Mouse (Mus musculus): ENCODE measurements around the gene Bsg. TPM values are rescaled to one million over a fixed set of nuclear protein-coding genes. Genes with fewer than 3 reads are reported as not detected.

Bsg gene
- polyA plus RNA-seq, 1 experiment from 2014 or later = 591 TPM

DNA sequence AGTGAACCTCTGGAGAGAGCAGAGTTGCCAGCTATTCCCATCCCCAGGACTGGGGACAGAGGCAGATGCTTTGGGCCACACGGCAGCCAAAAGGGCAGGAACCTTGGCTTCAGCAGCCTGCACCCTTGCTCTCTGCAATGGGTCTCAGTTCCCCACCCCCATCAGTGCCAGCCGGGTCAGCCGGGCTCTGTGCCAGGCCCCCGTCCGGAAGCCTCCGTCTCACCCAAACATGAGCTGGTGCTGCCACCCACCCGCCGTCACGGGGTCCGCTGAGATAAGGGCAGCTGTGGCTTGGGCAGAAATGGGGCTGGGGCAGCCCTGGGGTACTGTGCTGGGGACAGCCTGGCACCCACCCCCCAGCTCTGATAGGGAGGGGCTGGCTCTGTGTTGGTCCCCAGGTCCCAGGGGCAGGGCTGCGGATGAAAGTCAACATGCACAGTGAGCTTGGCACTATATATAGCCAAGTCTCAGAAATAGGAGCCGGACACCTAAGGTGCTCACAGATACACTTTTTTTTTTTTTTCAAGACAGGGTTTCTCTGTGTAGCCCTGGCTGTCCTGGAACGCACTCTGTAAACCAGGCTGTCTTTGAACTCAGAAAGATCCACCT lies 25.2 kb downstream of the Bsg start:
- Histone ChIP-seq H3K36me3 (replicated peaks) (peaks cover 19% of the 10 kb centered on the region), H3K27me3 (replicated peaks; ENCODE audit: low read depth, poor library complexity, severe bottlenecking) (peaks cover 3% of the 10 kb centered on the region; the same call in 1 of the 2 replicates), H3K4me3 (no peak overlapping the region), H3K9me3 (no peaks in the 10 kb centered on the region; the same call in 1 of the 2 replicates), H3K4me1 (0 out of 2 replicates have a peak, but pooled peaks cover 3% of the 10 kb centered on the region), H3K27ac (replicated peaks) (no peak overlapping the region)
- no peak for DNase-seq (ENCODE audit: low spot score)
- WGBS = 89% methylated on average over 13 of the region's 13 CpGs

- Histone ChIP-seq H3K27me3 (replicated peaks; ENCODE audit: low read depth, poor library complexity, severe bottlenecking) (peaks cover 30% of the 10 kb centered on the region), H3K27ac (replicated peaks) (no peak overlapping the region), H3K36me3 (replicated peaks) (peaks cover 49% of the 10 kb centered on the region), H3K9me3 (peaks cover 24% of the 10 kb centered on the region; the same call in 1 of the 2 replicates), H3K4me1 (peaks cover 10% of the 10 kb centered on the region), H3K4me3 (no peak overlapping the region; the same call in 1 of the 2 replicates)
- WGBS = 97% methylated on average over 1 of the region's 1 CpGs
- DNase-seq (ENCODE audit: low spot score) = no peak
Observed at GRCm38 (mm10) chr10:79732500-79732899, 28.2 kb downstream of the Bsg start.

DNA sequence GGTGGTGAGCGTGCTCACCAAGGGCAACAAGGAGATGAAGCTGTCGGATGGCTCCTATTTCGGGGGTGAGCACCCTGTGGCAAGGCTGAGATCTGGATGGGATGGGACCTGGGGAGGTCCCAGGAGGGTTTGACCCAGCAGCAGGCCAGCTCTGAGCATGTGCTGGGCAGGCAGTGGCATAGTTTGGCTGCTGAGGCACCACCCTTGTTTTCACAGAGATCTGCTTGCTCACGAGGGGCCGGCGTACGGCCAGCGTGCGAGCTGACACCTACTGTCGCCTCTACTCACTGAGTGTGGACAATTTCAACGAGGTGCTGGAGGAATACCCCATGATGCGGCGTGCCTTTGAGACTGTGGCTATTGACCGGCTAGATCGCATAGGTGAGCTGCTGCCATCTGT lies 29.6 kb downstream of the Bsg start:
- Histone ChIP-seq H3K4me3 (no peak overlapping the region), H3K36me3 (replicated peaks) (peaks cover 63% of the 10 kb centered on the region)

DNA sequence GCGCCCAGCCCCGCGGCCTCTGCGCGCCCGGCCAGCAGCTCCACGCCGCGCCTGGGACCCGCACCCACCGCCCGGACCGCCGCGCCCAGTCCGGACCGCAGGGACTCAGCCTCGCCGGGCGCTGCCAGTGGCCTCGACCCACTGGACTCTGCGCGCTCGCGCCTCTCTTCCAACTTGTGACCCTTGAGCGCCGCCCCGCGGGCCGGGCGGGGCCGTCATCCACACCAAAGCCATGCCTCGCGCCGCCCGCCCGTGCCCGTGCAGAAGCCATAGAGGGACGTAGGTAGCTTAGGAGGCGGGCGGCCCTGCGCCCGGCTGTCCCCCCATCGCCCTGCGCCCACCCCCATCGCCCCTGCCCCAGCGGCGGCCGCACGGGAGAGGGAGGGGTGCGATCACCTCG lies 31.1 kb downstream of the Bsg start:
- Histone ChIP-seq H3K4me1 (peaks cover 10% of the 10 kb centered on the region), H3K27ac (replicated peaks) (no peak overlapping the region), H3K4me3 (peak overlapping the region; percentile 33), H3K36me3 (replicated peaks) (peaks cover 78% of the 10 kb centered on the region), H3K9me3 (peaks cover 53% of the 10 kb centered on the region), H3K27me3 (replicated peaks; ENCODE audit: low read depth, poor library complexity, severe bottlenecking) (peaks cover 30% of the 10 kb centered on the region)
- 38% methylated on average over 52 of the region's 52 CpGs for WGBS
- no peak for DNase-seq (ENCODE audit: low spot score)

More for the DNA sequence above, 29.6 kb downstream of the Bsg start:
- Histone ChIP-seq H3K4me1 (peaks cover 10% of the 10 kb centered on the region), H3K27ac (replicated peaks) (no peak overlapping the region), H3K9me3 (peaks cover 38% of the 10 kb centered on the region), H3K27me3 (replicated peaks; ENCODE audit: low read depth, poor library complexity, severe bottlenecking) (peaks cover 30% of the 10 kb centered on the region)
- no peak for DNase-seq (ENCODE audit: low spot score)
- 95% methylated on average over 15 of the region's 15 CpGs for WGBS

DNA sequence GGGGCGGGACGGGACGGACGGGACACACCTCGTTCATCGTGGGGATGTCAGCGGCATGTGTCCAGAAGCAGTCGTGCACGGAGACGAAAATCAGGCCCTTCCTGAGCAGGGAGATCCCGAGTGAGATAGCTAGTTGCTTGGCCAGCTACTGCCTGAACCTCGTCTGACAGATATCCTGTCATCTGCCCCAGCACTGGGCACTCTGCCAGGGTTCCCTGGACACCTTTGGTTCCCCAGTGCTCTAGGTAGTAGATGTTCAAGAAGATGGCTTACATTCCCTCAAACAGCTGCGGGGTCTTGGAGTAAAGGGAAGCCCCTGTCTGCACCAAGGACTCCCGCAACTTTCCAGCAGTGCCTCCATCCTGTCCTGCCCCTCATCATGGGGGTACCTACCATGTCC lies 32.4 kb downstream of the Bsg start:
- Histone ChIP-seq H3K9me3 (peaks cover 63% of the 10 kb centered on the region), H3K4me1 (peaks cover 10% of the 10 kb centered on the region), H3K27me3 (replicated peaks; ENCODE audit: low read depth, poor library complexity, severe bottlenecking) (peaks cover 30% of the 10 kb centered on the region), H3K4me3 (no peak overlapping the region), H3K27ac (replicated peaks) (no peak overlapping the region), H3K36me3 (replicated peaks) (peaks cover 91% of the 10 kb centered on the region)
- 91% methylated on average over 14 of the region's 14 CpGs for WGBS
- DNase-seq (ENCODE audit: low spot score) = no peak

DNA sequence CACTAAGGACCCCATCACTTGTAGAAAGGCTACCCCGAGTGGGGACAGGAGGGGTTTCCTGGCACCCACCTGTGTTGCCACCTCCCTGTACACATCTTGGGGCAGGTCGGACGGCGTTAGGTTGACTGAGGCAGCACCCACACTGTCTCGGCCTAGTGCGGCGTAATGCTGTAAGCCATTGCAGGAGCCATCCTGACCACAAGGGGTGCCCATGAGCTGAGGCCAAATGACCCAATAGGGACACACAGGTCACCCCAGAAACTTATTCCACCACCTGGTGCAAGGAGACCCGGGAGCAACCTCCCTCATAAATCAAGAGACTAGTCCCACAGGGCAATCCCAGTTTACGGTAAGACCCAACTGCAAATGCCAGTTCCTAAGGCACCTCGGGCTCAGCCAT lies 34.0 kb downstream of the Bsg start:
- Histone ChIP-seq H3K36me3 (replicated peaks) (peaks cover 99% of the 10 kb centered on the region), H3K9me3 (peaks cover 63% of the 10 kb centered on the region), H3K27ac (replicated peaks) (no peak overlapping the region), H3K4me1 (peaks cover 10% of the 10 kb centered on the region), H3K4me3 (0 out of 2 replicates have a peak overlapping the region, but pooled peaks have one; percentile 6), H3K27me3 (replicated peaks; ENCODE audit: low read depth, poor library complexity, severe bottlenecking) (peaks cover 30% of the 10 kb centered on the region)
- 88% methylated on average over 10 of the region's 10 CpGs for WGBS
- DNase-seq (ENCODE audit: low spot score) = no peak

- Histone ChIP-seq H3K4me3 (no peak overlapping the region), H3K36me3 (replicated peaks) (peaks cover 99% of the 10 kb centered on the region), H3K27me3 (replicated peaks; ENCODE audit: low read depth, poor library complexity, severe bottlenecking) (peaks cover 30% of the 10 kb centered on the region), H3K27ac (replicated peaks) (no peak overlapping the region), H3K4me1 (peaks cover 10% of the 10 kb centered on the region), H3K9me3 (peaks cover 63% of the 10 kb centered on the region)
- WGBS = 94% methylated on average over 28 of the region's 28 CpGs
- no peak for DNase-seq (ENCODE audit: low spot score)
Observed at GRCm38 (mm10) chr10:79739234-79739633, 34.9 kb downstream of the Bsg start.

GRCm38 (mm10) chr10:79740863-79741262 lies 36.6 kb downstream of the Bsg start:
- Histone ChIP-seq H3K4me3 (0 out of 2 replicates have a peak overlapping the region, but pooled peaks have one; percentile 11), H3K9me3 (peaks cover 53% of the 10 kb centered on the region), H3K4me1 (peaks cover 6% of the 10 kb centered on the region), H3K27ac (replicated peaks) (no peak overlapping the region), H3K36me3 (replicated peaks) (peaks cover 88% of the 10 kb centered on the region), H3K27me3 (replicated peaks; ENCODE audit: low read depth, poor library complexity, severe bottlenecking) (peaks cover 14% of the 10 kb centered on the region)
- WGBS = 67% methylated on average over 11 of the region's 11 CpGs
- no peak for DNase-seq (ENCODE audit: low spot score)

- H3K9me3 ChIP-seq = peaks cover 32% of the 10 kb centered on the region
- 91% methylated on average over 11 of the region's 11 CpGs for WGBS
- no peak overlapping the region for H3K27ac ChIP-seq (replicated peaks)
- H3K27me3 ChIP-seq (replicated peaks; ENCODE audit: low read depth, poor library complexity, severe bottlenecking) = no peaks in the 10 kb centered on the region
- no peak overlapping the region for H3K4me3 ChIP-seq
- H3K4me1 ChIP-seq = peaks cover 10% of the 10 kb centered on the region
- peaks cover 65% of the 10 kb centered on the region for H3K36me3 ChIP-seq (replicated peaks)
- no peak for DNase-seq (ENCODE audit: low spot score)
Observed at GRCm38 (mm10) chr10:79743161-79743560, 38.9 kb downstream of the Bsg start.

DNA sequence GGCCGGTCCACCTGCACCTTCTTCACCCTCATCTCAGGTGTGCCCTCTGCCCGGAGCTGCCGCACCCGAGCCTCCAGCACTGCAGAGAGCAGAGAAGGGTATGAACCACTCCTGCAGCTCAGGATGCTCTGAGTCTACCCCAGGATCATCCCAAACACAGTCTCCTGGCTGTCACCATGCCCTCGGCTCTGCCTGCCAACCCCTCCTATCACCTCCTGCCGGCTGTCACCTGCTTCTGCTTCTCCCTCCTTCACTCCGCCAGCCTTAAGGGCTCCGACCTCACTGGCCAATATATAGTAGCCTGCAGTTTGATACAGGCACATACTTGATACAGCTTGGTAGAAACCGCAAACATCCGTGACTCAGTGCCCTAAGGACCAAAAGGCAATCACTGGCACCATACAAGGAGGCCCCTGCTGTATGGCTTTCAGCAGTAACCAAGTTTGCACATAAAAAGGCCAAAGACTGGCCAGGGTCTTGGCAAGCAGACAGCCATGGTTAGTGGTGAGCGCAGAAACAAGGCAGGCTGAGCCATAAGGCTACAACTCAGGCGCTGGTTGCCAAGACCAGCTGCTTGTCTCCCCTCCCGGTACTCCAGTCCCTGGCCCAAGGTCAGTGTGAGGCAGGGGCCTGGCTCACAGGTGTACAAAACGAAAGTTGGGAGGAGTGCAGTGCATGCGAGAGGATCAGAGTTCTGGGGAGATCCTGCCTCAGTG lies 39.5 kb downstream of the Bsg start:
- Histone ChIP-seq H3K36me3 (replicated peaks) (peaks cover 58% of the 10 kb centered on the region), H3K4me3 (0 out of 2 replicates have a peak overlapping the region, but pooled peaks have one; percentile 17), H3K27ac (replicated peaks) (no peak overlapping the region), H3K9me3 (peaks cover 26% of the 10 kb centered on the region), H3K27me3 (replicated peaks; ENCODE audit: low read depth, poor library complexity, severe bottlenecking) (no peaks in the 10 kb centered on the region), H3K4me1 (peaks cover 10% of the 10 kb centered on the region)
- WGBS = 93% methylated on average over 15 of the region's 15 CpGs
- no peak for DNase-seq (ENCODE audit: low spot score)

DNA sequence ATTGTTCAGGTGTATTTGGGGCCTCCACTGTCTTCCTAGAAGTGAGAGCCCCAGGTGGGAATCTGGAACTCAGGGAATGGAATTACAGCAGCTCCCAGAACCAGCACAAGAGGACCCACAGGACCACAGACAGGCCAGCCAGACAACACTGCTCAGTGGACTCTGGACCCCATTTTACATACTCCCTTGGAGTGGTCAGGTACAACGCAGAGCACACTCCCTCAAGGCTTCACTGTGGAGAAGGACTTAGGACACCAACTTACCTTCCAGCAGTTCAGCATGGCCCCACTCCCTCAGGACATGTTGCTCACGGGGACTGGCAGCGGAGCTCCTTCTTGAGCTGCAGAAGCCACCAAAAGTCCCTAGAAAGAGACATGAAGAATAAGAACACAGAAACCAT lies 41.1 kb downstream of the Bsg start:
- H3K4me3 ChIP-seq = peak overlapping the region; percentile 77
- no peak for DNase-seq (ENCODE audit: low spot score)
- 94% methylated on average over 3 of the region's 3 CpGs for WGBS
- no peak overlapping the region for H3K27ac ChIP-seq (replicated peaks)
- H3K27me3 ChIP-seq (replicated peaks; ENCODE audit: low read depth, poor library complexity, severe bottlenecking) = no peaks in the 10 kb centered on the region
- peaks cover 10% of the 10 kb centered on the region for H3K4me1 ChIP-seq
- peaks cover 42% of the 10 kb centered on the region for H3K36me3 ChIP-seq (replicated peaks)
- H3K9me3 ChIP-seq = peaks cover 10% of the 10 kb centered on the region; the same call in 1 of the 2 replicates

DNA sequence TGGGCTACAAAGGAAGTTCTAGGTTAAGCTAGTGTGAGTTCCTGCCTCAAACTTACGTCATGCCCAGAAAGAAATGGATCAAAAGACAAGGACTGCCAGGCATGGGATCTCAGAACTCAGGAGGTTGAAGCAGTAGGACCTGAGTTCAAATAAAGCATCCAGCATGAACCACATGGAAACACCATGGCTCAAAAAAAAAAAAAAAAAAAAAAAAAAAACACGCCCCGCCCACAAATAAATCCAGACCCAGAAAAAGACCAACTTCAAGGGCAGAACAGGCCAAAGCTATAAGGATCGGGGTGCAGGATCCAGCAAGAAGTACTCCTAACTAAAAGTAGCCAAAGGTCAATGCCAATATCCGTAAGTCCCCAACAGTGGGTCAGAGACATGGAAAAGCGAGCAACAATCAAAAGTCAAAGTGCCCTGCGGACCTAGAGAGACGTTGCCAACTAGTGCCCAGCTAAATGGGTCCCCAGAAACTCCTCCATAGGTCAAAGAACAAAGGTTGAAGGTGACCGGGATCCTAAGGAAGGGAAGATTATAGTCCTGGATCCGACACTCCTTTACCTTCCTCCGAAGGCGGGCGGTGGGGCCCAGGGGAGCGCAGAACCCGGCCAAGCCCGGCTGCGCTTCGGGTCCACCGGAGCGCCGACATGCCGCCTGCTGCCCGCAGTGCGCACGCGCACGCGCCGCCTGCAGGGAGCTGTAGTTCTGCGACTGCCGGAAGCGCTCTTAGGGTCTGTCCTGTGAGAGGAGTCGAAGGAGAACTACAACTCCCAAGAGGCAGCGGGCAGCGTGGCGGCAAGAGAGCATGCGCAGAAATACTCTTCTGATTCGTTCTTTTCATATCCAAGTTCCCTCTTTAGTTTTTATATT lies 41.8 kb downstream of the Bsg start, which contains the start of gene Polrmt:
Gene Polrmt, minus strand, starts transcription at position 684 of the 876 bp plus-strand sequence.
- H3K4me1 ChIP-seq = peaks cover 10% of the 10 kb centered on the region
- WGBS = 3% methylated on average over 38 of the region's 38 CpGs
- H3K9me3 ChIP-seq = peaks cover 3% of the 10 kb centered on the region; the same call in 1 of the 2 replicates
- H3K27ac ChIP-seq (replicated peaks) = peak within 1 kb of the TSS; percentile 76
- no peaks in the 10 kb centered on the region for H3K27me3 ChIP-seq (replicated peaks; ENCODE audit: low read depth, poor library complexity, severe bottlenecking)
- DNase-seq (ENCODE audit: low spot score) = peak; percentile 97
- peaks cover 35% of the 10 kb centered on the region for H3K36me3 ChIP-seq (replicated peaks)
- H3K4me3 ChIP-seq = peak within 1 kb of the TSS; percentile 77

Measured in embryonic facial prominence, embryonic 10.5 days (tissue).